Mouse (Mus musculus) neural tube, embryonic 12.5 days (tissue): ENCODE data around the gene Bcar3. TPM values are rescaled to one million over a fixed set of nuclear protein-coding genes. Genes with fewer than 3 reads are reported as not detected.
"Not testable (repeated sequence)": the region's sequence is repeated elsewhere in the genome, so short reads cannot be mapped to it uniquely, and the experiment has no call there.

Source experiments
- ATAC-seq: fragments of 200-750 bp; cut with Nextera tagmentation; 2 replicates; pipeline ENCODE4 v1.8.0; 2017; ENCODE audit warnings: low read depth, mild to moderate bottlenecking, moderate TSS enrichment, moderate library complexity; ENCODE audit not compliant: low FRiP score
- H3K27ac ChIP-seq: fragments of 300-500 bp; sonication (generic); 2 replicates; pipeline ENCODE4 v1.5.1; 2016
- H3K27me3 ChIP-seq: fragments of 300-500 bp; sonication (generic); replicated peaks from 2 replicates; pipeline ENCODE4 v1.6.1; 2016; ENCODE audit warnings: mild to moderate bottlenecking
- H3K36me3 ChIP-seq: fragments of 300-500 bp; sonication (generic); 2 replicates; pipeline ENCODE4 v1.6.1; 2016; ENCODE audit warnings: mild to moderate bottlenecking
- H3K4me1 ChIP-seq: fragments of 300-500 bp; sonication (generic); 2 replicates; pipeline ENCODE4 v1.6.1; 2016
- H3K4me2 ChIP-seq: fragments of 300-500 bp; sonication (generic); replicated peaks from 2 replicates; pipeline ENCODE4 v1.6.1; 2016; ENCODE audit warnings: mild to moderate bottlenecking
- H3K4me3 ChIP-seq: fragments of 300-500 bp; sonication (generic); 2 replicates; pipeline ENCODE4 v1.5.1; 2016
- H3K9ac ChIP-seq: fragments of 300-500 bp; sonication (generic); 2 replicates; pipeline ENCODE4 v1.6.1; 2016; ENCODE audit warnings: mild to moderate bottlenecking
- H3K9me3 ChIP-seq: fragments of 300-500 bp; sonication (generic); 2 replicates; pipeline ENCODE4 v1.6.1; 2016; ENCODE audit warnings: mild to moderate bottlenecking
- WGBS: fragments of 180-500 bp; shearing (Covaris S2); methylation state at CpG from one replicate; pipeline ENCODE4 v1.1.7; 2016; 5-methylcytosine and 5-hydroxymethylcytosine counted together
- polyA plus RNA-seq: library from polyadenylated mRNA; unstranded; fragments of >200 nt; fragmentation: Nextera tagmentation; extraction: Ambion mirVana; gene quantifications from 2 replicates; pipeline ENCODE4 v1.2.1, GENCODE M21; 2016

Bcar3 gene
- polyA plus RNA-seq, 1 experiment from 2014 or later = 13.2 TPM

GRCm38 (mm10) chr3:122273407-122274240 lies 20.3 kb upstream of the Bcar3 start:
- H3K9ac ChIP-seq = peak overlapping the region; percentile 88; the same call in 1 of the 2 replicates
- no peak overlapping the region for H3K27ac ChIP-seq
- WGBS = 12% methylated on average over 20 of the region's 20 CpGs

GRCm38 (mm10) chr3:122274241-122275024 lies 19.5 kb upstream of the Bcar3 start, which contains the start of gene Dnttip2:
TSS of gene Dnttip2 (plus strand) at chr3:122274388.
- H3K4me3 ChIP-seq = peak within 1 kb of the TSS; percentile 94
- H3K9ac ChIP-seq = peak within 1 kb of the TSS; percentile 88
- WGBS = under 1% methylated on average over 56 of the region's 57 CpGs
- H3K36me3 ChIP-seq = peaks cover 34% of the 10 kb centered on the region
- H3K27ac ChIP-seq = no peak within 1 kb of the TSS
- peak within 1 kb of the TSS; percentile 84 for H3K4me2 ChIP-seq
- no peaks in the 10 kb centered on the region for H3K9me3 ChIP-seq
- H3K27me3 ChIP-seq = no peaks in the 10 kb centered on the region
- peak; percentile 95 for ATAC-seq
- peaks cover 32% of the 10 kb centered on the region for H3K4me1 ChIP-seq

More at GRCm38 (mm10) chr3:122273407-122274240, 20.3 kb upstream of the Bcar3 start:
- Histone ChIP-seq H3K4me3 (peak overlapping the region; percentile 94), H3K36me3 (peaks cover 26% of the 10 kb centered on the region), H3K27me3 (no peaks in the 10 kb centered on the region), H3K4me1 (peaks cover 32% of the 10 kb centered on the region), H3K4me2 (peak overlapping the region; percentile 40), H3K9me3 (no peaks in the 10 kb centered on the region)
- peak; percentile 94 for ATAC-seq

- H3K9ac ChIP-seq = 0 out of 2 replicates have a peak overlapping the region, but pooled peaks have one; percentile 88
- 76% methylated on average over 10 of the region's 10 CpGs for WGBS
- ATAC-seq = no peak
- H3K27me3 ChIP-seq = no peaks in the 10 kb centered on the region
- peak overlapping the region; percentile 94 for H3K4me3 ChIP-seq
- H3K36me3 ChIP-seq = peaks cover 40% of the 10 kb centered on the region
- H3K4me2 ChIP-seq = peak overlapping the region; percentile 84
- H3K27ac ChIP-seq = no peak overlapping the region
- H3K9me3 ChIP-seq = no peaks in the 10 kb centered on the region
- peaks cover 32% of the 10 kb centered on the region for H3K4me1 ChIP-seq
These were observed 18.8 kb upstream of the Bcar3 start for GRCm38 (mm10) chr3:122275111-122275510.

DNA sequence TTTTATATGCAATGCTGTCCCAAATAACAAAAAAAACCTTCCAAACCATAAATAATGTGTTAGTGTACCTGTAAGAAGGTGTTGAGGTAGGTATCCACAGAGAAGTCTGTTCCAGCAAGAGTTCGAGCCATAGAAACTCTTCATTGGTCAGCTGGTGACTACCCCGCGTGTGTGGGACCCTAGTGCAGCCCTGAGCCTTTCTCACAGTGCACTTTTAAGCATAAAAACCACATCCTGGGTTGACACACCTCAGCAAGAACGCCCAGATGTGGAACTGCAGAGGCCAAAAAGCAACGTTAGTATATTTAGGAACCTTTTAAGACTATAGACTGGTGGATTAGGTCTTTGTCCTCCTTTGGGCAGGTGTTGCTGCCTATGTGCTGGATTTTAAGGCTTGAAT lies 6.7 kb upstream of the Bcar3 start:
- H3K9ac ChIP-seq = no peak overlapping the region
- 78% methylated on average over 5 of the region's 5 CpGs for WGBS

DNA sequence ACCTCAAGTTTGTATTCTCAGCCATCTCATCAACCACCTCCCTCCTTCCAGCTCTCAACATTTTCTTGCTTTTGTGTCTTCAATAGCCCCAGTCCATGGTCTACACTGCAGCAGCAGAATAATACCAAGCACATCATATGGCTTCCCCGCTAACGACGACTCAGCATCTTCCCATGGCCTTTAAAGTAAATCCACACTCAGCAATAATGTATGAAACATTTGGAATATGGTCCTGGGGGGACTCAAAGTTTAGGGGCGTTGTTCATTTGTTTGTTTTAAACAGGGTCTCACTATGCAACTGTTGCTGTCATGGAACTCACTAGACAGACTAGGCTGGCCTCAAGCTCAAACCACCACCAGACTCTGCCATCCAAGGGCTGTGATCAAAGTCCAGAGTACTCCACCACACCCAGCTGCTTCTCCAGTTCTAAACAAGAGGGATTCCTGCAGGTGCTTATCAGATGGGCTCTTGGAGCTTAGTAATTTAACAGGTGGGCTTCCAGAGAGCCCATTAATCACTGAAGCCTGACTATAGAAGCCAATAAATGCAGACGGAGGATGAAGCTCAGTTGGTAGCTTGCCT lies 5.2 kb upstream of the Bcar3 start:
- H3K4me2 ChIP-seq = no peak overlapping the region
- H3K4me1 ChIP-seq = peaks cover 18% of the 10 kb centered on the region; the same call in 1 of the 2 replicates
- H3K36me3 ChIP-seq = peaks cover 18% of the 10 kb centered on the region
- ATAC-seq = no peak
- H3K4me3 ChIP-seq = no peak overlapping the region
- H3K27me3 ChIP-seq = no peaks in the 10 kb centered on the region
- H3K9ac ChIP-seq = no peak overlapping the region
- H3K27ac ChIP-seq = no peak overlapping the region
- WGBS = 84% methylated on average over 5 of the region's 5 CpGs
- H3K9me3 ChIP-seq = no peaks in the 10 kb centered on the region

More for the DNA sequence above, 6.7 kb upstream of the Bcar3 start:
- Histone ChIP-seq H3K27ac (no peak overlapping the region), H3K9me3 (no peaks in the 10 kb centered on the region), H3K27me3 (no peaks in the 10 kb centered on the region), H3K36me3 (peaks cover 31% of the 10 kb centered on the region), H3K4me3 (no peak overlapping the region), H3K4me1 (peaks cover 13% of the 10 kb centered on the region; the same call in 1 of the 2 replicates), H3K4me2 (no peak overlapping the region)
- no peak for ATAC-seq

DNA sequence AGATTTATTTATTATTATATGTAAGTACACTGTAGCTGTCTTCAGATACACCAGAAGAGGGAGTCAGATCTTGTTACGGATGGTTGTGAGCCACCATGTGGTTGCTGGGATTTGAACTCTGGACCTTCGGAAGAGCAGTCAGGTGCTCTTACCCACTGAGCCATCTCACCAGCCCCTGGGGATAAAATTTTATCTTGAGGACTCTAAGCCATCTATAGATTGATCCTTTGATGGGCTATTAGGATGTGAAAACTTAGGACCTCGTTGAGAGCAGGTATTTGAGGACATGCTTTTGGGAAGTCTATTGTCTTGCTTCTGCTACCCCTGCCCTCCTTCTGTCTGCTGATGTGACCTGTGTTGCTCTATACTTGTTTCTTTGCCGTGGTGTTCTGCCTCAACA lies 4.6 kb upstream of the Bcar3 start:
- H3K4me2 ChIP-seq, H3K27me3 ChIP-seq, H3K9me3 ChIP-seq, H3K27ac ChIP-seq, H3K4me3 ChIP-seq, H3K9ac ChIP-seq, ATAC-seq: not testable (repeated sequence)
- WGBS = 84% methylated on average over 4 of the region's 4 CpGs
- peaks cover 19% of the 10 kb centered on the region for H3K4me1 ChIP-seq
- peaks cover 12% of the 10 kb centered on the region for H3K36me3 ChIP-seq

GRCm38 (mm10) chr3:122290696-122291095 lies 3.2 kb upstream of the Bcar3 start:
- Histone ChIP-seq H3K9ac (no peak overlapping the region), H3K4me1 (peaks cover 32% of the 10 kb centered on the region), H3K4me3 (no peak overlapping the region), H3K27ac (no peak overlapping the region), H3K36me3 (peaks cover 1% of the 10 kb centered on the region), H3K4me2 (no peak overlapping the region), H3K9me3 (no peaks in the 10 kb centered on the region), H3K27me3 (no peaks in the 10 kb centered on the region)
- ATAC-seq = no peak
- 81% methylated on average over 7 of the region's 7 CpGs for WGBS

DNA sequence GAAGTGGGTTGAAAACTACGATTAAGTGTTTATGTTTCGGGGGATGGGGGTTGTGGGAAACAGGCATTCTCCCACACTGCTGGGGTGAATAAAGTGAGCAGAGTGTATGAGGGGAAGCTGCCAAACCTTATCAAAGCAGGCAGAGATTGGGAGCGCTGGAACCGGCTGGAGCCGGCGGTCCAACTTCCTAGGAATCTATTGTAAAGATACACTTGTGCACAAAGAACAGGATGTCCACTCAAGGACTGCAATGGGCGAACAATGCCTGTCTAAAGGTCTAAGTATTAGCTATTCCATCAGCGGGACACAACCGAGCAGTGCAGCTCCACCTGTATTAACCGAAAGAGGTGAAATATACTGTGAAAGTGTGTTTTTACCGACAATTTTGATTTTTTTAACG lies 2.1 kb upstream of the Bcar3 start:
- Histone ChIP-seq H3K4me2 (peak overlapping the region; percentile 75), H3K9ac (peak overlapping the region; percentile 91; the same call in 1 of the 2 replicates), H3K4me1 (peaks cover 32% of the 10 kb centered on the region), H3K9me3 (no peaks in the 10 kb centered on the region), H3K27ac (no peak overlapping the region), H3K4me3 (0 out of 2 replicates have a peak overlapping the region, but pooled peaks have one; percentile 82), H3K27me3 (no peaks in the 10 kb centered on the region), H3K36me3 (no peaks in the 10 kb centered on the region)
- WGBS = 55% methylated on average over 12 of the region's 12 CpGs
- no peak for ATAC-seq

GRCm38 (mm10) chr3:122292300-122293222 lies 1.4 kb upstream of the Bcar3 start:
- Histone ChIP-seq H3K27ac (peak overlapping the region; percentile 99), H3K9ac (peak overlapping the region; percentile 91), H3K4me1 (peaks cover 32% of the 10 kb centered on the region), H3K9me3 (no peaks in the 10 kb centered on the region), H3K4me2 (peak overlapping the region; percentile 75), H3K36me3 (no peaks in the 10 kb centered on the region), H3K4me3 (peak overlapping the region; percentile 82), H3K27me3 (no peaks in the 10 kb centered on the region)
- peak; percentile 30 for ATAC-seq
- 7% methylated on average over 54 of the region's 54 CpGs for WGBS

GRCm38 (mm10) chr3:122293223-122293953 lies 548 bp upstream of the Bcar3 start:
- WGBS = under 1% methylated on average over 105 of the region's 105 CpGs

More at GRCm38 (mm10) chr3:122293223-122293953, 548 bp upstream of the Bcar3 start:
- Histone ChIP-seq H3K4me1 (peaks cover 32% of the 10 kb centered on the region), H3K9ac (peak overlapping the region; percentile 91), H3K27ac (peak overlapping the region; percentile 99), H3K4me2 (peak overlapping the region; percentile 75), H3K9me3 (no peaks in the 10 kb centered on the region), H3K27me3 (no peaks in the 10 kb centered on the region), H3K36me3 (no peaks in the 10 kb centered on the region), H3K4me3 (peak overlapping the region; percentile 82)
- peak; percentile 63 for ATAC-seq
